Mouse (Mus musculus) liver, postnatal 0 days (tissue): Measurements from ENCODE around the gene Slc26a11. TPM values are rescaled to one million over a fixed set of nuclear protein-coding genes. Genes with fewer than 3 reads are reported as not detected.

Source experiments
- ATAC-seq: fragments of 200-750 bp; cut with Nextera tagmentation; 2 replicates; pipeline ENCODE4 v1.8.0; 2017; ENCODE audit warnings: mild to moderate bottlenecking, moderate library complexity
- DNase-seq: peaks from one replicate; pipeline ENCODE4 v3.0.0-alpha.2; 2016
- H3K27ac ChIP-seq: fragments of 300-500 bp; sonication (generic); 2 replicates; pipeline ENCODE4 v1.5.1; 2014; ENCODE audit warnings: antibody characterized with exemption, moderate library complexity, mild to moderate bottlenecking, low read depth
- H3K27me3 ChIP-seq: fragments of 300-500 bp; sonication (generic); 2 replicates; pipeline ENCODE4 v1.6.1; 2014; ENCODE audit warnings: low read length, control low read depth, mixed read lengths; ENCODE audit not compliant: insufficient read depth
- H3K36me3 ChIP-seq: fragments of 300-500 bp; sonication (generic); replicated peaks from 2 replicates; pipeline ENCODE4 v1.6.1; 2014; ENCODE audit warnings: mild to moderate bottlenecking, control low read depth, low read length, moderate library complexity, mixed read lengths; ENCODE audit not compliant: insufficient read depth
- H3K4me1 ChIP-seq: fragments of 300-500 bp; sonication (generic); 2 replicates; pipeline ENCODE4 v1.6.1; 2014; ENCODE audit warnings: antibody characterized with exemption, mild to moderate bottlenecking, control low read depth; ENCODE audit not compliant: insufficient read depth
- H3K4me2 ChIP-seq: fragments of 300-500 bp; sonication (generic); 2 replicates; pipeline ENCODE4 v1.6.1; 2014; ENCODE audit warnings: low read depth, mild to moderate bottlenecking, low read length, moderate library complexity, mixed read lengths
- H3K4me3 ChIP-seq: fragments of 300-500 bp; sonication (generic); 2 replicates; pipeline ENCODE4 v1.5.1; 2014; ENCODE audit warnings: low read depth, low read length
- H3K9ac ChIP-seq: fragments of 300-500 bp; sonication (generic); replicated peaks from 2 replicates; pipeline ENCODE4 v1.6.1; 2014; ENCODE audit warnings: mild to moderate bottlenecking, moderate library complexity
- H3K9me3 ChIP-seq: fragments of 300-500 bp; sonication (generic); 2 replicates; pipeline ENCODE4 v1.6.1; 2016; ENCODE audit warnings: mild to moderate bottlenecking, control low read depth, low read length, mixed read lengths
- CTCF ChIP-seq: sonication (generic); IDR thresholded peaks from 2 replicates; pipeline ENCODE4 v1.5.1; 2016; ENCODE audit warnings: antibody characterized with exemption, low read depth
- EP300 ChIP-seq: IDR thresholded peaks from 2 replicates; pipeline ENCODE4 v1.6.1; 2016; ENCODE audit warnings: antibody characterized with exemption, low read depth, mild to moderate bottlenecking
- WGBS: fragments of 180-500 bp; shearing (Covaris S2); extraction: QIAGEN DNeasy Blood & Tissue Kit; methylation state at CpG from one replicate; pipeline ENCODE4 v1.1.7; 2014; ENCODE audit not compliant: insufficient replicate concordance; 5-methylcytosine and 5-hydroxymethylcytosine counted together
- polyA plus RNA-seq: library from polyadenylated mRNA; unstranded; fragments of >200 nt; fragmentation: Nextera tagmentation; extraction: Ambion mirVana; gene quantifications from 2 replicates; pipeline ENCODE4 v1.2.1, GENCODE M21; 2015

Slc26a11 gene
- polyA plus RNA-seq, 1 experiment from 2014 or later: 2.1 TPM

DNA sequence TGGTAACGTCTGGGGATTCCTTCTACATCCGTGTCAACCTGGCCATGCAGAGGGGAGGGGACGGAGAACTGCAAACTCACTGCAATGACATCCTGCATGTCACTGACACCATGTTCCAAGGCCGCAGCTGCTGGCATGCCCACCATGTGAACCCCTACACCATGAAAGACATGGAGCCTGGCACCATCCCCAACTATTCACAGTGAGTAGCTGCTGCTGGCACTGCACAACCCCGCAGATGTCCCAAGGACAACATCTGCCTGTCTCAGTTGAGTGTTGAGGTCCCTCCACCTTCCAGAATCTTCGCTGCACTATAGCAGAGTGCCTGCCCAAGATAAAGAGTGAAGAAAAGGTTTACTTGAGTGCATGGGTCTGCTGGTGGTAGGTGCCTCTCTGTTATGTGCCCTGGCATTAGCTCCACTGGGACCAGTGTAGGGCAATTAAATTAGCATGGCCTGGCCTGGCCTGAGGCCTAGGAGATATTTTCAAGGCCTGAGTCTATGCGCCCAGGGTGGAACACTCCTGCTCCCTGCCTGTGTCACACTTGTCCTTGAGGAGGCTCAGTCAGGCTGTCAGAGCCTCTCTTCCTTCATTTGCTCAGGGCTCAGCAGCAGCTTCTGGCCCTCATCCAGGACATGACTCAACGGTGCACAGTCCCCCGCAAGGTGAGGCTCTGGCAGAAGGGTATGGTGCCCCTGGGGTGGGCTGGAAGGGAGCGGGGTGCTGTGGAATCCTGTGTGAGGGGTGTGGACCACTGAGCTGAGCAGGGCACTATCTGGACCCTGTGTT is 16.9 kb upstream of the Slc26a11 start:
- no peaks in the 10 kb centered on the region for H3K36me3 ChIP-seq
- ATAC-seq (no peak), DNase-seq (no peak)
- H3K27ac ChIP-seq: no peak overlapping the region
- H3K4me1 ChIP-seq: no peaks in the 10 kb centered on the region
- H3K4me3 ChIP-seq: no peak overlapping the region
- H3K4me2 ChIP-seq: no peak overlapping the region
- H3K9me3 ChIP-seq: no peaks in the 10 kb centered on the region
- H3K27me3 ChIP-seq: no peaks in the 10 kb centered on the region
- 77% methylated on average over 10 of the region's 10 CpGs for WGBS
- no peak overlapping the region for H3K9ac ChIP-seq
- TF ChIP-seq EP300: no peak
- TF ChIP-seq CTCF: no peak

GRCm38 (mm10) chr11:119339179-119339578 is 16.2 kb upstream of the Slc26a11 start:
- ATAC-seq (no peak), DNase-seq (no peak)
- no peak overlapping the region for H3K4me2 ChIP-seq

DNA sequence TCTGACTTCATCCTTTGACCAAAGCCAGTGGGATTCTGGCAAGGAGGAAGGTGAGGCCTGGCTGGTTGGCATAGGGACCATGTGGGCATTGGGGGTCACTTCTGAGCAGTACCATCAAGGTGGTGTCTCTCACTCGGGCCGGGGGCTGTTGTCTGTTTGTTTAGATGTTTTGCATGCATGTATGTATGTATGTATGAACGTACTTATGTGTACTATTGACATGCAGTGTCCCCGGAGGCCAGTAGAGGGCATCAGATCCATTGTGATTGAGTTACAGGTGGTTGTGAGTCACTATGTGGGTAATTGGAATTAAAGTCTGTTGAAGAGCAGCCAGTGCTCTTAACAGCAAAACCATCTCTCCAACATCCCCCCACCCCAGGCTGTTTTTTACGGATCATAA is 15.7 kb upstream of the Slc26a11 start:
- H3K36me3 ChIP-seq: no peaks in the 10 kb centered on the region
- TF ChIP-seq EP300: no peak
- peak; percentile 94 for TF ChIP-seq CTCF
- H3K9ac ChIP-seq: no peak overlapping the region
- DNase-seq (peak; percentile 85), ATAC-seq (peak; percentile 53; the same call in 1 of the 2 replicates)
- H3K27ac ChIP-seq: no peak overlapping the region
- no peak overlapping the region for H3K4me2 ChIP-seq
- H3K4me1 ChIP-seq: no peaks in the 10 kb centered on the region
- no peaks in the 10 kb centered on the region for H3K27me3 ChIP-seq
- WGBS: 6% methylated on average over 5 of the region's 5 CpGs
- no peak overlapping the region for H3K4me3 ChIP-seq
- no peaks in the 10 kb centered on the region for H3K9me3 ChIP-seq

More at GRCm38 (mm10) chr11:119339179-119339578, 16.2 kb upstream of the Slc26a11 start:
- Histone ChIP-seq H3K36me3 (no peaks in the 10 kb centered on the region), H3K4me3 (no peak overlapping the region), H3K27me3 (no peaks in the 10 kb centered on the region), H3K4me1 (no peaks in the 10 kb centered on the region), H3K9me3 (no peaks in the 10 kb centered on the region), H3K9ac (no peak overlapping the region), H3K27ac (no peak overlapping the region)
- 47% methylated on average over 5 of the region's 5 CpGs for WGBS
- TF ChIP-seq EP300 (no peak), CTCF (no peak)

- no peaks in the 10 kb centered on the region for H3K36me3 ChIP-seq
- H3K9me3 ChIP-seq: no peaks in the 10 kb centered on the region
- DNase-seq (no peak), ATAC-seq (no peak)
- H3K27ac ChIP-seq: no peak overlapping the region
- no peak overlapping the region for H3K4me3 ChIP-seq
- no peak overlapping the region for H3K9ac ChIP-seq
- H3K4me2 ChIP-seq: no peak overlapping the region
- TF ChIP-seq CTCF (no peak), EP300 (no peak)
- no peaks in the 10 kb centered on the region for H3K4me1 ChIP-seq
- no peaks in the 10 kb centered on the region for H3K27me3 ChIP-seq
- 79% methylated on average over 8 of the region's 8 CpGs for WGBS
Measured at GRCm38 (mm10) chr11:119344178-119344577, 11.2 kb upstream of the Slc26a11 start.

GRCm38 (mm10) chr11:119344865-119345264 is 10.5 kb upstream of the Slc26a11 start:
- no peaks in the 10 kb centered on the region for H3K9me3 ChIP-seq
- no peak for ATAC-seq
- no peaks in the 10 kb centered on the region for H3K36me3 ChIP-seq
- no peak overlapping the region for H3K4me3 ChIP-seq
- no peaks in the 10 kb centered on the region for H3K4me1 ChIP-seq
- DNase-seq: no peak
- H3K27ac ChIP-seq: no peak overlapping the region
- WGBS: 25% methylated on average over 6 of the region's 6 CpGs
- H3K9ac ChIP-seq: no peak overlapping the region
- no peaks in the 10 kb centered on the region for H3K27me3 ChIP-seq
- no peak overlapping the region for H3K4me2 ChIP-seq
- TF ChIP-seq CTCF: no peak
- no peak for TF ChIP-seq EP300

DNA sequence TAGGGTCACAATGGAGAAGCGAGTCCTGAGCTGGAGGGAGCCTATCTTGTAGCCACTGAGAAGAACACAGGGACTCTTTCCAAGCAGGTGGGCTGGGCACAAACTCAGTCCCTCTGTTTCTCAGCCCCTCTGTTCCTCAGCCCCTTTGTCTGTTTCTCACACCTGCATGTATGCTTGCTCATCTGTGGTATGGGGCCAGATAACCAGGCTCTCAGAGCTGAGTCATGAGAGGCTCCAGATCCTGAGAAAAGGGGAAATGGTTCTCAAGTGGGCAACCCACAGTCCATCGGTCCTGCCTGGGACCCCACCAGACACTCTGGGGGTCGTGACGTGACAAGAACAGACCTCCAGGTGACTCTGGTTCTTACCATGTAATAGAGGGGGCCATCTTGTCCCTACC is 8.2 kb upstream of the Slc26a11 start:
- DNase-seq (no peak), ATAC-seq (no peak)
- H3K27ac ChIP-seq: no peak overlapping the region
- no peak overlapping the region for H3K4me2 ChIP-seq
- H3K9ac ChIP-seq: no peak overlapping the region
- H3K36me3 ChIP-seq: no peaks in the 10 kb centered on the region
- WGBS: 40% methylated on average over 4 of the region's 4 CpGs
- no peak overlapping the region for H3K4me3 ChIP-seq
- TF ChIP-seq EP300 (no peak), CTCF (no peak)
- H3K9me3 ChIP-seq: no peaks in the 10 kb centered on the region
- no peaks in the 10 kb centered on the region for H3K27me3 ChIP-seq
- no peaks in the 10 kb centered on the region for H3K4me1 ChIP-seq
